Mouse (Mus musculus): Measurements from ENCODE around the gene Bod1l.

The Bod1l gene

DNA sequence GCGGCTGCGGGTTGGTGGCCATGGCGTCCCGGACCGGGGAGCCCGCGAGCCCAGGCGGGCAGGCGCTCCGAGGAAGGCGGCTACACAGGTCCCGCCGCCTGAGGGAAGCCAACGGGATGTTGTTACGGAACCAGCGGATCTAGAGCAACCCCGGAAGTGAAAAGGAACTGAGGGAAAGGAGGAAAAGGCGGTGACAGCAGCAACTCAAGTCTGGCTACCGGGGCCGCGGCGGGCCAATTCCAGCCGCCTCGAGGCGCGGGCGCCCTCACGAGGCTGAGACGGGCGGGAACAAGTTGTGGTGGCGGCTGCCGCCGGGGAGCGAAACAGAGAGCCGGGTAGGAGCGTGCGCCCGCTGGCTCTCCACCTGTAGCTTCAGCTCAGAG is at the start of gene Bod1l:
Gene Bod1l (minus strand): TSS at position 169 of the 383 bp plus-strand sequence.
- peak; percentile 97 for DNase-seq

DNA sequence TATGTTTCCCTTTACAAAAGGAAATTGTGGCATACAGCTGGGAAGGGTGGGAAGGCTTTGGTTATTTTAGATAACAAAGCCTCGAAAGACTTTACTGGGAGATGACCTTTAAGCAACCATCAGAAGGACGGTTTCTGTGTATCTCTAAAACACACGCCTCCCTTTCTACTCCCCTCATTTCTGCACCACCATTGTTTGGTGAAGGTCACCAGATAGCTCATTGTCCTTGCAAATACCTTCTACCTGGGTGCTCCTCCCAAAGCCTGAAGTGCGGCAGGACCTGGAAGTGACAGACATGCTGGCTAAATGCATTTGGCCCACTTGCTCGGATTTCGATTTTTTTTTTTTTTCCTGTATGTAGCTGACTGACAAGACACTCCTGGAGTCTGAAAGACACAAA is 49.2 kb upstream of the Bod1l start:
- no peak for DNase-seq

DNA sequence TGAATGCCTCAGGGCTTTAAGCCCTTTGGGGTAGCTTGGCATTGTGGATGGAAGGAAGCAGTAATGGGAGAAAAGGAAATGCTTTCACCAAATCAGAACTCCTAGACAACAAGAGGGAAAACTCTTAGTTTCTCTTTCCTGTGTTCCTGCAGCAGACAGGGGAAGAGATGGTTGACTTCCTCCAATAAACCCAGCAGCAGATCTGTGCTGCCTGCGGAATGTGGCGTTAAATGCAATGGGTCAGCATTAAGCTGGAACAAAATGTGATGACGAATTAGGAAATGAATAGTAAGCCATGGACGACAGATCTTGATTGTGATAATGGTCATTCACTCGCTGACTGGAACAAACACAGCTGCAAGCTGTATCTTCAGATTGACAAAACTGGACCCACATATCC is 46.8 kb upstream of the Bod1l start:
- DNase-seq = no peak

DNA sequence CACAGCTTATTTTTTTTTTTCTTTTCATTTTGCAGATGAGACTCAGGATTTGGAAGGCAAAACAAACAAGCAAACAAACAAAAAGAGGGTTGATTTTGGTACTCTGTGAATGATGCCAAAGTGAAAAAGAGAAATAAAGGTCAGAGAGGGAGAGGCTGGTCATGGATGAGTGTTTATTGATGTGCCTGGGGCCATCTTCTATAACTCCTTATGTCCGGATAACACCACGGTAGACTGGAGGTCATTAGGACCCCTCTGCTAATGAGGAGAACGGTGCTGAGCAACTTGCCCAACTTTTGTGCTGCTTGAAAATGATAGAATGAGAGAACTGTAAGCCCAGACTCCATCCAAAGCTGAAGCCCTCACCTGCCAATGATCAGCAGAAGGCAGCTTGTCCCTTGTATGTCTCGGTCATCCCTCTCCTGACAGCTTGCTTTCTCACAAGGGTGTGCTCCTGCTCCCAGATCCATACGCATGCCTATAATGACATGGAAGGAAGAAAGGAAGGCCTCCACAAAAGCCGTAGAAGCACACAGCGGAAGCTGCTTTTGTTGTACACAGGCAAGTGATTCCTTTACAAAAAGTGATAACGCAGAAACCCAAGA is 45.2 kb upstream of the Bod1l start:
- DNase-seq = no peak

DNA sequence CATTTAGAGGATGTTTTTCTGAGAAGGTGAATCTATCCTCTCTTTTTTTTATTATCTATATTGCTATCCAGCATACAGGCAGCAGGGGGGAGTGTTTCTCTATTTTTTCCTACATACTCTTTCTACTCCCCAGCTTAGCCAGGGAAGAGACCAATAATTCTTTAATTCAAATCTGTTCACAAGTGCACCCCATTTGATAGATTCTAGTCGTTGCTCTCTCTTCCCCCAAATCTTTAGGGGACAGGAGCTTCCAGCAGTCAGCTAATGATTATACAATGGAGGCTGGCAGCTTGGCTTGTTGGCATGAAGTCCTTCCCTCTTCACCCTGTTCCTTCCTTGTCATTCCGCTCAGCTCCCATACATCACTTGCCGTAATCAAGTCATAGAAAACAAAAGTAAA is 44.7 kb upstream of the Bod1l start:
- DNase-seq = no peak

DNA sequence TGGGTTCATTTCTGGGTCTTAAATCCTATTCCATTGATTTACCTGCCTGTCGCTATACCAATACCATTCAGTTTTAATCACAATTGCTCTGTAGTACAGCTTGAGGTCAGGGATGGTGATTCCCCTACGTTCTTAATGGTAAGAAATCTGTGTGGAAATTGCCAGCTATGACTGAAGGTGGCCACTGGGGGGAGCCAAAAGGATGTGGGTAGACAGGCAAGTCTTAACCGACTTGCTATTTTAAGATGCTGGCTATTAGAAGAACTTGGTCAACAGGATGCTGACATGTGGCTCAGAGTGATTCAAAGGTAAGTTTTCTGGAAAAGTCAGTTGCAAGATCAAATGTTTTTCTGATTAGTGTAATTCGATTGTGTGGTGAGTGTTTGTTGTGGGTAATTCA is 43.6 kb upstream of the Bod1l start:
- DNase-seq = peak; percentile 82

DNA sequence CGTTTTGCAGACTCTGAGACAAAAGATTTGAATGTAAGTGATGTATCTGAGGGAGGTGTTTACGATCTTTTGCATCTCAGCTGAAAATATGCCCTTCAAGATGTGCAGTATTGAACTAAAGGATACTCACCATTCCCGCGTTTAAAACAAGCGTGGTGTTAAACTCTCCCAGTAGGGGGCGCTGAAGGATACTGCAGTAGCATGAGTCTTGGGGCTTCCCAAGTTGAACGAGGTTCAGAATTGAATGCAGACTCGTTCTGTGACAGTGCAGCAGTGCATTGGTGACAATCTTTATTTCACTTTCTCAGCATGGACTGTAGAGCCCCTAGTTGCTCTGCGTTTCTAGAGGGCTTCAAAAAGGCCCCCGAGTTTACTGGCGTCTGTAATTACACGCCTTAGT is 40.4 kb upstream of the Bod1l start:
- peak; percentile 74 for DNase-seq

DNA sequence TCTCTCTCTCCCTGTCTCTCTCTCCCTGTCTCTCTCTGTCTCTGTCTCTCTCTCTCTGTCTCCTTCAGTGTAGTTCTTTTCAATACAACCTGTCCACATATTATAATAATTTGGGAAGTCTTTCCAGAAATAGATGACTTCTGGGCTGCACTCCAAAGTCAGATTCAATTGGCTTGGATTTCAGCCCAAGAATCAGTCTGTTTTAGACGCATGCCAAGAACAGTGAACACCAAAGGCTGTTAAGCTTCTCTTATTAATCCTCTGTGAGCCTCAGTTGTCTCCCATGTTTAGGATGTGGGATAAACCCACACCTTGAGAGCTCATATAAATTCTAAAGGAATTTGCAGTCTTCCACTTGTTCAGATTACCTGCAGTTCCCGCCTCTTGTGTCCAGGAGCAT is 27.0 kb upstream of the Bod1l start:
- no peak for DNase-seq

DNA sequence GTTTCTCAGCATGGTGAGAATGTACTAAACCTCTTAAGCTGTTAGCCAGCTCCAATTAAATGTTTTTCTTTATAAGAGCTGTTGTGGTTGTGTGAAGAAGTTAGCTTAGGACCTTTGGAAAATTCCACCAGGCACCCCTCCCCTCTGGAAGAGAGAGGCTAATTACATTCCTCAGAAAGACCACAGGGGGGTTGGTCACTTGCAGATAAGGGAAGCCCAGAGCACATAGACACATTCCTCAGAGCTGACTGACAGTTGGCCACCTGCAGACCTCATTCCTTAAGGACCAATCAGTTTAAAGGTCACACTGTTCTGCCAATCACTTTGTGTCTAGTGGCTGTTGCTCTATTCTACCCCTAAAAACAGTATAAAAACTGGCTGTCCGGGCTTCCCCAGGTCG is 11.7 kb upstream of the Bod1l start:
- DNase-seq = no peak

DNA sequence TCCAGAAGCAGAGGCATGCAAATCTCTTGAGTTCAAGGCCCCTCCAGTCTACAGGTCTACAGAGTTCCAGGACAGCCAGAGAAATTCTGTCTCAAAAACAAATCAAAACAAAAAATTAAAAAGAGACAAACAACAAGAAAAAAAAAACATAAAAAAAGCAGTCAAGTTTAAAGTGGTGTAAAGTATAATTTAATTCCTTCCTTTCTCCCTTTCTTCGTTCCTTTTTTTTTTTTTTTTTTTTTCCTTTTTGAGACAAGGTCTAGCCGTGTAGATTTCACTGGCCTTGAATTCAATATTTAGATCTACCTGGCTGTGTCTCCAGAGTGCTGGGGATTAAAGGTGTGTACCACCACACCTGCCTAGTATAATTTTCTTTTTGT is 1.4 kb upstream of the Bod1l start:
- DNase-seq = no peak

DNA sequence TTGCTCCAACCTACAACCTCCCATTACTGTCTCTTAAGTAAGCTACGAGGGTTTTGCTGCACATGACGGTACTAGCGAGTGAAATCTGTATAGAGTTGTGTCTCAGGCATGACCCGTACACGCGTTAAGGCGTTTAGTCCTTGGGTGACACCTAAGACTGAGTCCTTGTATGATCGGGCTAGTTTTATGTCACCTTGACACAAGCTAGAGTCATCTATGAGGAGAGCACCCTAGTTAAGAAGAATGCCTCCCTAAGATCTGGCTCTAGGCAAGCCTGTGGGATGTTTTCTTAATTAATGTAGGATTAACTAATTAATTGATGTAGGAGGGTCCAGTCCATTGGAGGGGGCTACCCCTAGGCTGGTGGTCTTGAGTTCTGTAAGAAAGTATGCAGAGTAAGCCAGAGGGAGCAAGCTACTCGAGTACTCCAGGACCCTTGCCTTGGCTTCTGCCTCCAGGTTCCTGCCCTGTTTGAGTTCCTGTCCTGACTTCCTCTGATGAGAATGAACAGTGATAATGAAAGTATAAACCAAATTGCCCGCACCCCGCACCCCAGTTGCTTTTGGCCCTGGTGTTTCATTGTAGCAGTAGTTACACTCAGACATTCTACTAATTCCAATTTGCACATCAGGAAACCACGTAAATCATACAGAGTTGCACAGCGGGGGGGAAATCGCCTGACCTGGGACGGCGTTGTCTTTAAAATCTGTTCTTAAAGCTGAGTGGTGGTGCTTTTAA is 874 bp upstream of the Bod1l start:
- DNase-seq = peak; percentile 37

DNA sequence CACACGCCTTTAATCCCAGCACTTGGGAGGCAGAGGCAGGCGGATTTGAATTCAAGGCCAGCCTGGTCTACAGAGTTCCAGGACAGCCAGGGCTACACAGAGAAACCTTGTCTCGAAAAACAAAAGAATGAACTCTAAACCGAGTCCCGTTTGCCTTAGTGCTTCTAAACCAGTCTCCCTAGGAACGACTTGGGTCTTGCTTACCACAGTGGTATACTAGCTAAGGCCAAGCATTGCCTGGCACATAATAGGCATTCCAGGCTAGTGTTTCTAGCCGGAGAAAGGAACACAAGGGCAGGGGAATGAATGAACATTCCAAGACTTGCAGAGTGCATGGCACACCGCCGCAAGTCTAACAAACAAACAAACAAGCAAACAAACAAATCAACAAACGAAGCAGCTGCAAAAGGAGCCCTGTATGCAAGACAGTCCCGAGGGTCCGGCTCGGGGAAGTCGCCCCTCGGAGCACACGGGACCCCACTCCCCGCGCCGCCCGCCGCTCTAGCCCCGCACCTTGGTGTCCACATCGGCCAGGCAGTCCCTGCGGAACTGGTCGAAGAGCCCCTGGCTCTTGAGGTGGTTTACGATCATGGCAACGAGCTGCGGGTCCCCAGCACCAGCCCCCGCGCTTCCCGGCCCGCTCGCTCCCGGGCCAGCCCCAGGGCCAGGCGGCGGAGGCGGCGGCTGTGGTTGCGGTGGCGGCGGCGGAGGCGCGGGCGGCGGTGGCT is 532 bp downstream of the Bod1l start:
- DNase-seq = no peak

DNA sequence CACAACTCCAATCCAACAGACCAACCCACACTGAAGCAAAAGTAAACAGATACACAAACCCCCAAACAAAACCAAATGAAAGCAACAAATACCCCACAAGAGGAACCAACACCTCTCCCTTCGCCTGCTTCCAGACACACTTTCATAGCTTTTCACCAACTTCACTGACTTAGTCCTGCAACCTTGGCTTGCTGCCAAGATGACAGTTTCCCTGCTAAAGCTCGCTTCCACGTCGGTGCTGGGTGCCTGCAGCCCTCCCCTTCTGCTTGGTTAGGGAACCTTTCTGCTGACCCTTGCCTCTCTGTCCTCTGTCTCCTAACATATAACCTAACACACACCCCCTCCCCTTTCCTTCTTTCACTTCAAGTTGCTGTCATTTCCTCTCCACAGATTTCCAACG is 1.4 kb downstream of the Bod1l start:
- DNase-seq = peak; percentile 30

DNA sequence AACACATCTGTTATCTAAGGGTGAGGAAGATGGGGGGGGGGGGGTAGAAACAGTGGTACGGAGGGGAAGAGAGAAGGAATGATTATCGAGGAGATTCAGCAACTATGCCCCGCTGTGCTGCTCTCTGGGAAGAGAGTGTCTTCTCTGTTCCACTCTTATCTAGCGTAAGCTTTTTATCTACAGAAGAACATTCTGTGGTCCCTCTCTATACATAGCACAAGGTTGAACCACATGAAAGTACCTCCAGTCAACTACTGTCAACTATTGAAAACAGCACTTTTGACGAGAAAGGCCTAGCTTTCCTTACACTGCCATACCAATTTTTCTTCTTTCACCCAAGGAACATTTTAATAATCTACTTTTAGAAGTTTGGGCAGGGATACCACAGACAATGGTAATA is 2.4 kb downstream of the Bod1l start:
- no peak for DNase-seq

DNA sequence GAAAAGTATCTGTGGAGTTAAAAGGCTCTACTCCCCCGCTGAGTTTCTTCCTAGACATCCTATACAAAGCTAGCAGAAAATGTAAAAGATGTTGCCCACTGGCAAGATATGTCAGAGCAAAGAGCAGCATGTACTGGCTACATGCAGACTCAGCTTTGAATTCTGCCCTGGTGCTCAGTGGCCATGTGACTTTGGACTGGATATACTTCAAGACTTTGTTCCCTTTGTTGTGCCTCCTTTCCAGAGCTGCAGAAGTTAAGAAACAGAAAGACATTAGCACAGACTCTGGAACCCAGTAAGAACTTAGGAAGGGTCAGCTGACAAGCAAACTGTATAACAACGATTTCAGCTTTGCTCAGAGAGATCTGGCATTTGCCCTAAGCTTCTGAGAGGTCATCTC is 14.0 kb downstream of the Bod1l start:
- DNase-seq = no peak

DNA sequence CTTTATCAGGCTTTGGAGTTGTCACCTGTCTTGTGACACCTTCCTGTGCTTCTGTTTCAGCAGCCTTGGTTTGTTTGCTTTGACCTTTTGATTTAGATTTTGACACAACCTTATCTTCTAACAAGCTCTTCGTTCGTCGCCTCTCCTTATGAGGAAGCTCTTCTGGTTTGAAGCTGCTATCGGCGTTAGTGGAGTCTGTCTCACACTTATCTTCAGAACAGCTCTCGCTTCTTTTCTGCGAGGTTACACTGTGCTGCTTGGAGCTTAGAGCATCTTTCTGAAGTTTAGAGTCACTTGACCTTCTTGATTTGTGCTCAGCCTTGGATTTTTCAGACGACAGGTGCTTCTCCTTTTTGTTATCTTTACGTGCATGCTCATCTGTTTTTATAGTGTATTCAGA is 23.0 kb downstream of the Bod1l start:
- DNase-seq = no peak

DNA sequence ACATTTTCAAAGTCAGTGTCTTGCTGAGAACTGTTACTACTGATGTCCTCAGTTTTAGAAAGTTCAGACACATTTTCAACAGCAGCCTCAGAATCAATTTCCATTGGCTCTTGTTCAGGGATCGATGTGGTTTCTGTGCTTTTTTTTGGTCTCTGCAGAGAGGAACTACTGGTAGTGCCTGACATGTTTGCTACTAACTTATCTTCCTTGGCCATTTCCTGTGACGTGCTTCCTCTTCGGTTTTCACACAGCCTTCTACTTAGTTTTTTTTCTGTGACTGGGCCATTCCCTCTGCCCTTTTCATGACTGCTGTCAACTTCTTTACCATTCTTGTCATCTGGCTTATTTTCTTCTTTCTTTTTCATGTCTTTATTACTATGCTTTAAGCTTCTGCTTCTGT is 23.6 kb downstream of the Bod1l start:
- DNase-seq = no peak

DNA sequence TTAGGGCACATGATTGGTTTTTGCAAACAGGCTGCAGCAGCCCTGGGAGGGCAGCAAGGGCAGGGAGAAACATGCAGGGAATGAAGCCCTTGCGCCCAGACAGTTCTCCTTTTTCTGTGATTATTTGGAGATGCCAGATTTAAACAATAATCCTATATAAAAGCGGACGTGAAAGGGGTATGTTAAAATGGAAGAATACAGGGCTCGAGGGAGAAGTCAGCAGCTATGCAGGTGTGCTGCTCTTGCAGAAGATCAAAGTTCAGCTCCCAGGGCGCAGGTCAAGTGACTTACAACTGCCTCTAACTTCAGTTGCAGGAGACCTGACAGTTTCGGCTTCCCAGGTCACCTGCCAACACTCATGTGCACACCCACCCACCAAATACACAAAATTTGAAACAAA is 31.6 kb downstream of the Bod1l start:
- no peak for DNase-seq

DNA sequence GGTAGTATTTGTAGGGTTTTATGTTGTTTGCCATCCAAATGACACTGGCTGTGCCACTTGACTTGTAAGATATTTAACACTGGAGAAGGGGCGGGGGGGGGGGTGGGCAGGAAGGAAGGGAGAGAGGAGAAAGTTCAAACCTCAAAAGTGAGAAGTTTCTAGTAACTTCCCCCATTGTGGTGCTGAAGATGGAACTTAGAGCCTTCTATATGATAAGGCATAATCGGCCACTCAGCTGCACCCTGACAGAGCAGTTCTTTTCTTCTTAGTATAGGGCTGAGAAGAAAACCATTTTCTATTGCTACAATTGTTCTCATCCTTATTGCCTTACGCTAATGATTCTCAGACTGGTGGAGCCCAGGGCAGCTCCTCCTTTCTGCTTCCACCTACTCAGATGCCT is 32.8 kb downstream of the Bod1l start:
- no peak for DNase-seq

DNA sequence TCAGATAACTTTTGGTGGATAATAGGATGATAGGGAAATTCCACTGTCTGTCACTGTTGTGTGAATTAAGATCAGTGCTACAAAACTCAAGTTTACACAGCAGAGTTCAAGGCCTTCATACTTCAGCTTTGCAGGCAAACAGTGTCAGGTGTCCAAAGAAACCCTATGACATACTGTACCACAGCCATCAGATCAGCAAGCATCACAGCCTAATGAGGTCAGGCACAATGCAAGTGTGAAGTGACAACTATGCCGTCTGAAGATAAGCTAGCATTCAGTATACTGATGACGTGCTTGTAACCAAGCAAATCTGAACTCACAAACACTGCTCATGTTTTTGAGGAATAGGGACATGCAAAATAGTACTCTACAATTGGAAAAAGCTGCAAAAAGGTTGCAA is 36.7 kb downstream of the Bod1l start:
- DNase-seq = no peak

DNA sequence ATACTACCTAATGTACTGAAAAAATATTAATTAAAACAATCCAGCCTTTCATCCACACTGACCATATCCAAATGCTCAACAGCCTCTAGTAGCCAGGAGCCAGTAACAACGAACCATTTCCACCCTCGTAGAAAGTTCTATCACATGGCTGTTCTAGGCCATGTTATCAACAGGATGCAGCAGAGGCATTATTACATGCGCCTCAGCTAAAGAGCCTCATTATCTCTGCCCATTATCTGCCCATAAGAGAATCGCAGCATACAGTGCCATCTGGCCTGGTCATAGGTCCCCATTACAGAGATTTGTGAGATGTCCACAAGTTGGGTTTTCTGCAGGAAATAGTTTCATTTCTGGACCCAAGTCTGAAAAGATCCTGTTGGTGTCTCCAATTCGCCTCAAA is 37.9 kb downstream of the Bod1l start:
- DNase-seq = no peak

DNA sequence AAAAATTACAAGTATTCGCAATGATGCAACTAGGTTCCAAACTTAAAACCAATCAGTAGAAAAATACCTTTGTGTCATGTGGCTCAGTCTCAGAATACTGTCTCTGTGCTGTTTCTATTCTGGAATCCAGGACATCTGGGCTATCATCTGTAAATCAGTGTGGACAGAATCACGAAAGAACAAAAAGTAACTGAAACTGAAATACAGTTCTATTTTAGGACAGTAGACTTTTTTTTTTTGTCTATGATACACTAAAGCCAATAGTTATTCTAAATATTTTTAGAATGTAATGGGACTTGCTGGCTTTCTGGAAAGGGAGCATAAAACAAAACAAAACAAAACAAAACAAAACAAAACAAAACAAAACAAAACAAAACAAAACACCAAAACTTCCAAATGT is 39.0 kb downstream of the Bod1l start:
- no peak for DNase-seq

DNA sequence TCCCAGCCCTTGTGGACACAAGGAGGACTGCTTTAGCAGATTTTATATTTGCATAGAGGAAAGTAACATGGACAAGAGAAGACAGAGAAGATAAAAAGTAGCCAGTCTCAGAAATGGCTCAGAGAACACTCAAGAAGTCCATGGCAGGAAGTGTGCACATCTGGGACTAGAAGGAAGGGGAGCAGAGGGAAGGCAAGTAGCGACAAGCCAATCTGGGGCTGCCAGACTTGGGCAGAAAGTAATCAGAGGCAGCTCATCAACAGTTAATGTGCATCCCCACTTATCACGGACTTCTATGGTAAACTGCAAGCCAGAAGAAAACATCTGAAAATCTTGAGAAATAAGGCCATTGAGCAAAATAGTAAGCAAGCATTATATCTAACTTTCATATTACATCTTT is 39.5 kb downstream of the Bod1l start:
- no peak for DNase-seq

DNA sequence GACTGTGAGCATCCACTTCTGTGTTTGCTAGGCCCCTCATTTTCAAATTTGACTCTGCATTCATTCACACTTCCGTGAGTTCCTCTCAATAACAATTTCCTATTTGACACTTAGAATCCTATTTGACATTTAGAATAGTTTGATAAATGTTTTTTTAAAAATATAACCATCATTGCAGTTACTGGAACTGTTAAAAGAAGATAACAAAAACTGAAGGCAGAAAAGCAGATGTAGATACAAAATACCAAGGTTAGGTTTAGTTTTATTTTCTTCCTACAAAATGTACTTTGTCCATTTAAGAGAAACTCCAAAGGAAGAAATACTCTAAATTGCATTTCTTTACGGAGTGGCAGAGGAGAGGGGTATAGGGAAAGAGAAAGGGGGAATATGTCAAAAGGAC is 42.5 kb downstream of the Bod1l start:
- DNase-seq = no peak

DNA sequence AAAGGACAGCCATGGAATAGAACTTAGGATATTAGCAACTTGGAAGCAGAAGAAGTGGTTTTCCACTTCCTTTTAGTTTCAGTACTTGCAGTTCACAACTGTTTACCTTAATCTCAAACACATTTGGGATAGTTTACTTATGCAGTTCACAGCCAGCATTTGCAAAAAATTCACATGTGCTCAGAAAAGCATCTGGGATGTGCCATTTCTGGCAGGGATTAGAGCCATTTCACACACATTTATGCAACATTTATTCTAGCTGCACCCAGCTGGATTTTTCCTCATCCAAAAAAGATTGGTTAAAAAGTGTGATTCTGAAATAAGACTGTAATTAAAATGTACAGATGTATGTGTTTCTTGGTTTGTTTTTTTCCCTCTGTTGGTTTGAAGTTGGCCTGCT is 49.7 kb downstream of the Bod1l start:
- DNase-seq = no peak

Measured in thymus, postnatal 4 days (tissue).